Mouse (Mus musculus) kidney, adult 18-20 months (tissue): ENCODE data around the gene Arid4a.
"Not testable (repeated sequence)": the region's sequence is repeated elsewhere in the genome, so short reads cannot be mapped to it uniquely, and the experiment has no call there.

ENCODE experiments used
- DNase-seq: peaks from one replicate; pipeline ENCODE4 v3.0.0; 2021

Gene Arid4a

GRCm38 (mm10) chr12:71016503-71017241 is 882 bp downstream of the Arid4a start:
- DNase-seq = peak; percentile 67

GRCm38 (mm10) chr12:71017242-71017571 is 1.4 kb downstream of the Arid4a start:
- no peak for DNase-seq

- no peak for DNase-seq
Measured at GRCm38 (mm10) chr12:71017827-71018226, 2.0 kb downstream of the Arid4a start.

GRCm38 (mm10) chr12:71019211-71019610 is 3.4 kb downstream of the Arid4a start:
- DNase-seq = no peak

- DNase-seq = no peak
Measured at GRCm38 (mm10) chr12:71024411-71024810, 8.6 kb downstream of the Arid4a start.

- DNase-seq = not testable (repeated sequence)
Measured at GRCm38 (mm10) chr12:71028265-71028664, 12.5 kb downstream of the Arid4a start.

- DNase-seq = no peak
Measured at GRCm38 (mm10) chr12:71030260-71030659, 14.5 kb downstream of the Arid4a start.

GRCm38 (mm10) chr12:71030722-71031121 is 14.9 kb downstream of the Arid4a start:
- DNase-seq = no peak

GRCm38 (mm10) chr12:71035826-71036225 is 20.0 kb downstream of the Arid4a start:
- no peak for DNase-seq

GRCm38 (mm10) chr12:71036729-71037404 is 21.1 kb downstream of the Arid4a start:
- DNase-seq = no peak

GRCm38 (mm10) chr12:71040462-71040861 is 24.7 kb downstream of the Arid4a start:
- peak; percentile 56 for DNase-seq

- no peak for DNase-seq
Measured at GRCm38 (mm10) chr12:71042451-71042850, 26.7 kb downstream of the Arid4a start.

- peak; percentile 58 for DNase-seq
Measured at GRCm38 (mm10) chr12:71043571-71043970, 27.8 kb downstream of the Arid4a start.

- DNase-seq = peak; percentile 45
Measured at GRCm38 (mm10) chr12:71044488-71044887, 28.7 kb downstream of the Arid4a start.

- no peak for DNase-seq
Measured at GRCm38 (mm10) chr12:71046501-71046900, 30.7 kb downstream of the Arid4a start.

- DNase-seq = no peak
Measured at GRCm38 (mm10) chr12:71047473-71048078, 31.8 kb downstream of the Arid4a start.

- DNase-seq = peak; percentile 94
Measured at GRCm38 (mm10) chr12:71048117-71048516, 32.3 kb downstream of the Arid4a start.

- no peak for DNase-seq
Measured at GRCm38 (mm10) chr12:71048561-71048960, 32.8 kb downstream of the Arid4a start.

GRCm38 (mm10) chr12:71049596-71050265 is 33.9 kb downstream of the Arid4a start:
- no peak for DNase-seq

- peak; percentile 58 for DNase-seq
Measured at GRCm38 (mm10) chr12:71051079-71051478, 35.3 kb downstream of the Arid4a start.

- no peak for DNase-seq
Measured at GRCm38 (mm10) chr12:71052341-71052995, 36.7 kb downstream of the Arid4a start.

GRCm38 (mm10) chr12:71053031-71053430 is 37.2 kb downstream of the Arid4a start:
- no peak for DNase-seq

GRCm38 (mm10) chr12:71053486-71053885 is 37.7 kb downstream of the Arid4a start:
- DNase-seq = no peak
